Comparison of ENCODE assay signal across 22 mouse cellular contexts in genomic region chr6:143832483-143833181, GRCm38 (mm10).
A peak's percentile ranks its signal among the peaks of the same experiment; 100 is the strongest.
DNase-seq lines count a peak whose midpoint lies in the region; ATAC-seq lines count a peak whose summit lies in the region.
"Had no signal": no experiment of that assay in that cellular context is flagged by ENCODE, and none has a peak within 500 bp of the region (broad histone marks: within the 10 kb centered on the region; RNA-seq: fewer than 3 reads in every experiment).

No protein-coding gene starts in this region.

- H3K27ac ChIP-seq in liver, embryonic 13.5 days: no peak overlapping the region
- H3K27ac ChIP-seq: embryonic facial prominence, embryonic 15.5 days; heart, embryonic 10.5 days; limb, embryonic 13.5 days; stomach, embryonic 15.5 days had no signal

- peak overlapping the region; percentile 52 for H3K4me3 ChIP-seq in liver, embryonic 13.5 days (replicated peaks)
- H3K4me3 ChIP-seq: embryonic facial prominence, embryonic 15.5 days; heart, embryonic 10.5 days; limb, embryonic 13.5 days; myocyte; stomach, embryonic 15.5 days had no signal

- 38% methylated on average over 12 of the region's 12 CpGs for WGBS in liver, embryonic 13.5 days (ENCODE audit: insufficient replicate concordance)

- H3K36me3 ChIP-seq in liver, embryonic 13.5 days: no peaks in the 10 kb centered on the region
- H3K36me3 ChIP-seq: embryonic facial prominence, embryonic 15.5 days; stomach, embryonic 15.5 days had no signal

- H3K9me3 ChIP-seq in liver, embryonic 13.5 days (replicated peaks): no peaks in the 10 kb centered on the region
- H3K9me3 ChIP-seq: embryonic facial prominence, embryonic 15.5 days; heart, embryonic 10.5 days; limb, embryonic 13.5 days; stomach, embryonic 15.5 days had no signal

- peak; percentile 52; the same call in 1 of the 2 replicates for ATAC-seq in erythroblast, adult 5-6 weeks (replicated peaks; ENCODE audit: low FRiP score, poor library complexity, severe bottlenecking)
- peak; percentile 75 for ATAC-seq in liver, embryonic 13.5 days (ENCODE audit: low read depth)
- peak; percentile 76 for ATAC-seq in megakaryocyte-erythroid progenitor cell, adult 5-6 weeks (replicated peaks; ENCODE audit: low FRiP score, low TSS enrichment, poor library complexity, severe bottlenecking)
- ATAC-seq: forebrain, postnatal 0 days; intestine, postnatal 0 days had no signal

- peak; percentile 75 for DNase-seq in MEL-GATA-1-ER (ENCODE audit: extremely low read depth, low read depth)
- DNase-seq in liver, embryonic 13.5 days: no peak
- no peak for DNase-seq in cerebellum, adult 11-12 months
- DNase-seq in heart, adult 18-20 months: no peak
- DNase-seq in kidney, postnatal 10 days: no peak
- DNase-seq: adrenal gland, adult 8-10 months; cerebellum, adult 8-10 months; forebrain, postnatal 0 days; kidney, postnatal 36 days; lung, embryonic 14.5 days; midbrain, embryonic 14.5 days; thymus, adult 18-20 months; thymus, postnatal 4 days had no signal

- no peaks in the 10 kb centered on the region for H3K27me3 ChIP-seq in liver, embryonic 13.5 days
- H3K27me3 ChIP-seq: megakaryocyte, embryonic 14.5 days; stomach, embryonic 15.5 days had no signal

- H3K4me2 ChIP-seq in liver, embryonic 13.5 days: peak overlapping the region; percentile 55
- H3K4me2 ChIP-seq: embryonic facial prominence, embryonic 15.5 days; limb, embryonic 13.5 days; lung, embryonic 14.5 days; stomach, embryonic 15.5 days had no signal

- peak overlapping the region; percentile 23; the same call in 1 of the 2 replicates for H3K9ac ChIP-seq in liver, embryonic 13.5 days
- H3K9ac ChIP-seq: embryonic facial prominence, embryonic 15.5 days; forebrain, postnatal 0 days; limb, embryonic 13.5 days; lung, embryonic 14.5 days; stomach, embryonic 15.5 days had no signal

- peaks cover 10% of the 10 kb centered on the region; the same call in 1 of the 2 replicates for H3K4me1 ChIP-seq in liver, embryonic 13.5 days (replicated peaks)
- H3K4me1 ChIP-seq: embryonic facial prominence, embryonic 15.5 days; stomach, embryonic 15.5 days had no signal
